In genomic region chr10:128891296-128892094, GRCm38 (mm10) we compare ENCODE assay signal across 8 mouse cellular contexts. TPM values are rescaled to one million over a fixed set of nuclear protein-coding genes. Genes with fewer than 3 reads are reported as not detected.
A peak's percentile ranks its signal among the peaks of the same experiment; 100 is the strongest.
DNase-seq lines count a peak whose midpoint lies in the region.

TSS of gene Gdf11 (minus strand) at chr10:128891718.

- peak; percentile 84 to 90 for DNase-seq in cerebellum, postnatal 10 days
- DNase-seq in cerebellum, adult 11 months, result no peak
- peak; percentile 66 for DNase-seq in ES-CJ7 (ENCODE audit: low read depth, low spot score)
- DNase-seq in embryonic facial prominence, embryonic 10.5 days (ENCODE audit: low spot score), result peak; percentile 92
- peak; percentile 67 to 69 for DNase-seq in heart, postnatal 14 days
- peak; percentile 64 to 75 for DNase-seq in layer of hippocampus, postnatal 14 days (ENCODE audit: low spot score in 2 of 2)
- peak; percentile 53 for DNase-seq in lung, postnatal 14 days
- DNase-seq in right cerebral cortex, postnatal 25 days, result peak; percentile 49

- H3K4me3 ChIP-seq in embryonic facial prominence, embryonic 10.5 days, result peak within 1 kb of the TSS; percentile 89

- intact Hi-C loops in heart, postnatal 14 days (cut with DNase I), result no loop called here

- under 1% methylated on average over 69 of the region's 89 CpGs for WGBS in embryonic facial prominence, embryonic 10.5 days

- H3K4me1 ChIP-seq in embryonic facial prominence, embryonic 10.5 days, result peaks cover 65% of the 10 kb centered on the region

- peaks cover 17% of the 10 kb centered on the region for H3K36me3 ChIP-seq in embryonic facial prominence, embryonic 10.5 days (replicated peaks)

- no peaks in the 10 kb centered on the region for H3K9me3 ChIP-seq in embryonic facial prominence, embryonic 10.5 days

- H3K27ac ChIP-seq in embryonic facial prominence, embryonic 10.5 days (replicated peaks), result peak within 1 kb of the TSS; percentile 93

- peaks cover 35% of the 10 kb centered on the region for H3K27me3 ChIP-seq in embryonic facial prominence, embryonic 10.5 days (replicated peaks; ENCODE audit: low read depth, poor library complexity, severe bottlenecking)

RNA-seq across cellular contexts. Expression of gene Gdf11, which starts in this region (rescaled TPM):
- polyA plus RNA-seq in embryonic facial prominence, embryonic 10.5 days (2016; fragmentation: Nextera tagmentation; extraction: Ambion mirVana), result 11.8 and 12.0 TPM in 2 replicates
- total RNA-seq in heart, postnatal 14 days (2021), result 1 to 10 TPM; 2.8 TPM
- total RNA-seq in layer of hippocampus, postnatal 14 days (2021), result 10 to 100 TPM; 23.3 to 26.4 TPM

Comparison
In these comparisons a context has a peak if more than half of its experiments do, and no peak if none do; other contexts are left out.
1. RNA of gene Gdf11 (total RNA-seq): 23.3 to 26.4 TPM in layer of hippocampus, postnatal 14 days; 2.8 TPM in heart, postnatal 14 days; every median in the first group is over 4 times any median in the second.